Mouse (Mus musculus) heart, embryonic 16.5 days (tissue): ENCODE data around the gene Ctbp2. TPM values are rescaled to one million over a fixed set of nuclear protein-coding genes. Genes with fewer than 3 reads are reported as not detected.

Source experiments
- ATAC-seq: fragments of 200-750 bp; cut with Nextera tagmentation; replicated peaks from 2 replicates; pipeline ENCODE4 v1.8.0; 2017; ENCODE audit warnings: moderate number of reproducible peaks; ENCODE audit not compliant: insufficient read depth, low FRiP score; ENCODE audit errors: extremely low read depth
- H3K27ac ChIP-seq: fragments of 300-500 bp; sonication (generic); 2 replicates; pipeline ENCODE4 v1.5.1; 2014; ENCODE audit warnings: mild to moderate bottlenecking, low read length, control low read depth, moderate library complexity
- H3K27me3 ChIP-seq: fragments of 300-500 bp; sonication (generic); 2 replicates; pipeline ENCODE4 v1.6.1; 2014; ENCODE audit warnings: low read length, mixed read lengths; ENCODE audit not compliant: control insufficient read depth, insufficient read depth
- H3K36me3 ChIP-seq: fragments of 300-500 bp; sonication (generic); 2 replicates; pipeline ENCODE4 v1.6.1; 2014; ENCODE audit not compliant: control insufficient read depth, insufficient read depth
- H3K4me1 ChIP-seq: fragments of 300-500 bp; sonication (generic); 2 replicates; pipeline ENCODE4 v1.6.1; 2014; ENCODE audit warnings: low read length, mixed read lengths; ENCODE audit not compliant: control insufficient read depth, insufficient read depth
- H3K4me2 ChIP-seq: fragments of 300-500 bp; sonication (generic); 2 replicates; pipeline ENCODE4 v1.6.1; 2014; ENCODE audit warnings: low read depth, mild to moderate bottlenecking, control low read depth, low read length
- H3K4me3 ChIP-seq: fragments of 300-500 bp; sonication (generic); 2 replicates; pipeline ENCODE4 v1.5.1; 2014; ENCODE audit warnings: mild to moderate bottlenecking, control low read depth, low read length
- H3K9ac ChIP-seq: fragments of 300-500 bp; sonication (generic); 2 replicates; pipeline ENCODE4 v1.6.1; 2014; ENCODE audit warnings: low read length, control low read depth
- H3K9me3 ChIP-seq: fragments of 300-500 bp; sonication (generic); replicated peaks from 2 replicates; pipeline ENCODE4 v1.6.1; 2016; ENCODE audit warnings: low read length; ENCODE audit not compliant: control insufficient read depth
- WGBS: fragments of 180-500 bp; shearing (Covaris S2); extraction: QIAGEN DNeasy Blood & Tissue Kit; methylation state at CpG from one replicate; pipeline ENCODE4 v1.1.7; 2014; 5-methylcytosine and 5-hydroxymethylcytosine counted together
- polyA plus RNA-seq: library from polyadenylated mRNA; unstranded; fragments of >200 nt; fragmentation: Nextera tagmentation; extraction: Ambion mirVana; gene quantifications from 2 replicates; pipeline ENCODE4 v1.2.1, GENCODE M21; 2015

The Ctbp2 gene
- 44.6 and 45.1 TPM in 2 replicates for polyA plus RNA-seq

DNA sequence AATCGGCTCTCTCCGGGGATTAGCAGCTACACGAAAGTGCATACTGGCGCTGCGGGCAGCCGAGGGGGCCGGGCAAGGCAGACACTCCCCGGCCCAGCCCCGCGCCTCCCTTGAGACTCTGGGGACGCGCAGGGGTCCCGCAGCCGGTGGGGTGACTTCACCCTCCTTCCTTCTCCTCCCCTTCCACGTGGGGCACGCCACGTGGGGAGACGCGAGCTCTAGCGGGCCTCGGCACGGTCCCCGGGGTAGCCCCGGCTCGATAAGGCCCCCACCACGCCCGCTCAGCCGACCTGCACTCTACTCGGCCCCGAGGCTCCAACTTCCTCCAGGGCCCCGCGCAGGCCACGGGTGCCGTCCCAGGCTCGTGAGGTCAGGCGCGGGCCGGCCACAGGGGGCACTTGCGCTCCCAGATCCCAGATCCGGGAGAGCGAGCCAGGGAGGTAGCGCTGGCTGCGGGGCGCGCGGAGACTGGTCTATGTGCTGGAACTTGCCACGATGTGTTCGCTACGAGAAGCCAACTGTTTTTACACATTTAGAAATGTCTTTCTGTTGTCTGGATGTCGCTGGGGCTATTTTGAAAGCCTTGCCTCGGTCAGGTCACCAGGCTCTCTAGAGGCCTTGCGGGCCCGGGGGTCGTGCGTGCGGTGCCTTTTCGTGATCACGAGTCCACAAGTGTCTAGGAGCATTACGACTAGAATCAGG is at the start of gene Ctbp2:
Gene Ctbp2 (minus strand): TSS at position 356 of the 702 bp plus-strand sequence.
- WGBS = under 1% methylated on average over 59 of the region's 59 CpGs
- peak; percentile 74 for ATAC-seq
- Histone ChIP-seq H3K4me2 (peak within 1 kb of the TSS; percentile 96), H3K27ac (peak within 1 kb of the TSS; percentile 99), H3K4me3 (peak within 1 kb of the TSS; percentile 94), H3K9ac (peak within 1 kb of the TSS; percentile 98), H3K9me3 (peaks cover 8% of the 10 kb centered on the region), H3K36me3 (no peaks in the 10 kb centered on the region), H3K4me1 (peaks cover 26% of the 10 kb centered on the region), H3K27me3 (no peaks in the 10 kb centered on the region)

GRCm38 (mm10) chr7:133171403-133172032 is 47.4 kb upstream of the Ctbp2 start:
- Histone ChIP-seq H3K9ac (no peak overlapping the region), H3K36me3 (no peaks in the 10 kb centered on the region), H3K4me1 (peaks cover 5% of the 10 kb centered on the region), H3K27ac (no peak overlapping the region), H3K4me2 (no peak overlapping the region), H3K27me3 (no peaks in the 10 kb centered on the region), H3K4me3 (no peak overlapping the region), H3K9me3 (no peaks in the 10 kb centered on the region)
- 59% methylated on average over 4 of the region's 4 CpGs for WGBS
- peak; percentile 59; the same call in 1 of the 2 replicates for ATAC-seq

- H3K4me1 ChIP-seq = no peaks in the 10 kb centered on the region; the same call in 1 of the 2 replicates
- ATAC-seq = no peak
These were observed 44.8 kb upstream of the Ctbp2 start for GRCm38 (mm10) chr7:133168928-133169327.

GRCm38 (mm10) chr7:133167903-133168302 is 43.7 kb upstream of the Ctbp2 start:
- ATAC-seq = no peak
- 83% methylated on average over 2 of the region's 2 CpGs for WGBS
- Histone ChIP-seq H3K27me3 (no peaks in the 10 kb centered on the region), H3K4me1 (no peaks in the 10 kb centered on the region; the same call in 1 of the 2 replicates), H3K9me3 (no peaks in the 10 kb centered on the region), H3K9ac (no peak overlapping the region), H3K36me3 (no peaks in the 10 kb centered on the region), H3K4me2 (no peak overlapping the region), H3K4me3 (no peak overlapping the region), H3K27ac (no peak overlapping the region)

More at GRCm38 (mm10) chr7:133168928-133169327, 44.8 kb upstream of the Ctbp2 start:
- H3K9ac ChIP-seq = no peak overlapping the region
- H3K27ac ChIP-seq = no peak overlapping the region
- 93% methylated on average over 3 of the region's 3 CpGs for WGBS
- no peaks in the 10 kb centered on the region for H3K27me3 ChIP-seq
- no peak overlapping the region for H3K4me3 ChIP-seq
- no peak overlapping the region for H3K4me2 ChIP-seq
- no peaks in the 10 kb centered on the region for H3K36me3 ChIP-seq
- no peaks in the 10 kb centered on the region for H3K9me3 ChIP-seq

GRCm38 (mm10) chr7:133164770-133165169 is 40.6 kb upstream of the Ctbp2 start:
- Histone ChIP-seq H3K9me3 (no peaks in the 10 kb centered on the region), H3K4me1 (no peaks in the 10 kb centered on the region), H3K4me3 (no peak overlapping the region), H3K27ac (no peak overlapping the region), H3K9ac (no peak overlapping the region), H3K27me3 (no peaks in the 10 kb centered on the region), H3K36me3 (no peaks in the 10 kb centered on the region), H3K4me2 (no peak overlapping the region)
- WGBS = 39% methylated on average over 2 of the region's 2 CpGs
- ATAC-seq = no peak

DNA sequence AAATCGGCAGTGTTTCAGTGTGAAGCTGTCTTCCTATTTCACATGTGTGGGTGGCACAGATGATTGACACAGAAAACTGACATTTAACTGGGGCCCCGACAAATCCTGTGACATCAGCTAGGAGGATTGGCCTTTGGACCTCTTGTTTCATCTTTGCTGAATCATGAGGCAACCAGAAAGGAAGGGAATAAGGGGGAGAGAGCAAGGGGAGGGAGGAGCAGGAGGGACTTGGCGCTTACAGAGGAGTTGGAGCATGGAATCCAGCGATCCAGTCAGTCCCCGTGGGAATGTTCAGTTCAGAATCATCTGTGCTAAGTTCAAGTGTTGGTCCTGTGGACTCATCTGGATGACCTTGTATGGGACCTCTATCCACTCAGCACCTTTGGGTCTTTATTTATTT is 38.9 kb upstream of the Ctbp2 start:
- Histone ChIP-seq H3K4me1 (no peaks in the 10 kb centered on the region), H3K4me2 (no peak overlapping the region), H3K27me3 (no peaks in the 10 kb centered on the region), H3K27ac (no peak overlapping the region), H3K9ac (no peak overlapping the region), H3K4me3 (no peak overlapping the region), H3K9me3 (no peaks in the 10 kb centered on the region), H3K36me3 (no peaks in the 10 kb centered on the region)
- WGBS = 63% methylated on average over 5 of the region's 5 CpGs
- ATAC-seq = no peak

DNA sequence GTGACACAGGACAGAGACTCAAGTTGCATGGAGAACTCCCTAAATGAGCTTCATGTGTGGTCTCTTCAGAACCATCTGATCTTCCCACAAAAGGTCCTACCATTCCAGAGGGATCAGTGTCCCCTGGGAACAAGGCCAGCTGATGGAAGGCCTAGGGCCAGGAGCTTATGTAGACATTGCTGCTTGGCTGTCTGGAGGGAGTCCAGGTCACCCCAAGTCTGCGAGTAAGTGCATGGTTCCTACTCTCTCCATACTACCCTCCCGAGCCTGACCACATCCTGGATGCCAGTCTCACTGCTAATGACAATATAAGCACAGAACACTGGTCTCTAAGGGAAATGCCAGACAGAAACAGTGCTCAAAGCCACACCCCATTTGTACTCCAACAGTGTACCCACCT is 38.0 kb upstream of the Ctbp2 start:
- no peak overlapping the region for H3K4me3 ChIP-seq

DNA sequence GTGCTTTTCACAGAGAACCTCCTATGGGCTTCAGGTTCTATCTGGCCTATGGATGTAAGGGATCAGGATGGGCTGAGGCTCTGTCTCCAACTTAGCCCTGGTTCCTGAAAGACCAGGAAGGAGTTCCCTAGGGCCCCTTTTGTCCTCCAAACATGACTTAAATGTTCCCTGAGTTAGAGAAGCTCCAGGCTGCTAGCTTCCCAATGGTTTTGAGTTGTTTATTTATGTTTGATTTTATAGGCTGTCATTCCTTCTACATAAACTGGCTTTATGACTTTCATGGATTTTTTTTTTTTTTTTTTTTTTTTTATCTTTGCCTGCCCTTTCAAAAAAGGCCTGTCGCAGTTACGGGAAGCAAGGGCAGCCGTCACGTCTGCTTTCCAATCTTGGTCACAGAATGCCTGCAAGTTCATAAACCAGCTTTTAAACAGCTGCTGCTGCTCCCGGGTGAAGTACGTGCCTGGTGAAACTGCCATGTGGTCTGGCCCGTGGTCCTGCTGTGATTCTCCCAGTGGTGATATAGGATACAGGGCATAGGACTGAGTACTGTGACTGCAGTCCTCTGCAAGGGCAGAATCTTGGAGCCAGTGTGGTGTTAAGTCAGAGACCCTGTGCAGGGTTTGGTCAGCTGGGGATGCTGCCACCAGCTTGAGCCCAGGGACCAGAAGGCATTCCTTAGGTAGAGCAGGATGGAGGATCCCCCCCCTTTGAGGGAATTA is 37.4 kb upstream of the Ctbp2 start:
- no peak for ATAC-seq
- Histone ChIP-seq H3K27me3 (no peaks in the 10 kb centered on the region), H3K4me2 (no peak overlapping the region), H3K4me1 (no peaks in the 10 kb centered on the region), H3K4me3 (no peak overlapping the region), H3K27ac (no peak overlapping the region), H3K9ac (no peak overlapping the region), H3K36me3 (no peaks in the 10 kb centered on the region), H3K9me3 (no peaks in the 10 kb centered on the region)
- WGBS = 60% methylated on average over 7 of the region's 7 CpGs

More for the DNA sequence above, 38.0 kb upstream of the Ctbp2 start:
- no peak overlapping the region for H3K27ac ChIP-seq
- no peaks in the 10 kb centered on the region for H3K36me3 ChIP-seq
- no peaks in the 10 kb centered on the region for H3K27me3 ChIP-seq
- H3K9me3 ChIP-seq = no peaks in the 10 kb centered on the region
- H3K9ac ChIP-seq = no peak overlapping the region
- 51% methylated on average over 2 of the region's 2 CpGs for WGBS
- no peak for ATAC-seq
- no peaks in the 10 kb centered on the region for H3K4me1 ChIP-seq
- no peak overlapping the region for H3K4me2 ChIP-seq

DNA sequence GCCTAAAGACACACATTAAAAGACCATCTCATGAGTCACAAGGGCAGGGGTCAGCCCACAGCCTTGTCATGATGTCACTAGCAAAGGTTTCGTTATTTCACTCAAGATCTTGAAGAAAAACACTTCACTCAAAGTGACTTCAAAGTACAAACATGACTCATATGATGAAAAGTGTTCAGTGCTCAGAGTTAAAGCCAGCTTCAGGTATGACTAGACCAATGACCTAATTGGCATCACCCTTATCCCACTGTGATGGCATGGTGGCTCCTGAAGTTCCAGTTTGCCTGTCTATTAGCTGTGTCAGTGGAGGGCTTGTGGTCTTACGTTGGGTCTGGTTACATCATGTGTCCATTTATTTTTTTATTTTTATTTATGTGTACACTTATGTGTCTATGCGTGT is 35.4 kb upstream of the Ctbp2 start:
- H3K27me3 ChIP-seq = no peaks in the 10 kb centered on the region
- WGBS = 90% methylated on average over 3 of the region's 3 CpGs
- H3K4me3 ChIP-seq = no peak overlapping the region
- ATAC-seq = no peak
- H3K9me3 ChIP-seq = no peaks in the 10 kb centered on the region
- H3K4me2 ChIP-seq = no peak overlapping the region
- H3K36me3 ChIP-seq = no peaks in the 10 kb centered on the region
- no peaks in the 10 kb centered on the region for H3K4me1 ChIP-seq
- no peak overlapping the region for H3K9ac ChIP-seq
- H3K27ac ChIP-seq = no peak overlapping the region
